Mouse (Mus musculus) lung, adult 2 months (tissue): Measurements from ENCODE around the gene Cenpx.
A peak's percentile ranks its signal among the peaks of the same experiment; 100 is the strongest.

Experiments
- CTCF ChIP-seq: fragments of 200-500 bp; IDR thresholded peaks from 2 replicates; pipeline ENCODE4 v1.5.1; 2011; ENCODE audit warnings: mild to moderate bottlenecking, low read length, control low read depth; ENCODE audit not compliant: insufficient read depth
- POLR2A ChIP-seq: fragments of 200-500 bp; IDR thresholded peaks from 2 replicates; pipeline ENCODE4 v1.6.1; 2011; ENCODE audit warnings: low read depth, mild to moderate bottlenecking, control low read depth, low read length, borderline replicate concordance; ENCODE audit errors: extremely low read depth

DNA sequence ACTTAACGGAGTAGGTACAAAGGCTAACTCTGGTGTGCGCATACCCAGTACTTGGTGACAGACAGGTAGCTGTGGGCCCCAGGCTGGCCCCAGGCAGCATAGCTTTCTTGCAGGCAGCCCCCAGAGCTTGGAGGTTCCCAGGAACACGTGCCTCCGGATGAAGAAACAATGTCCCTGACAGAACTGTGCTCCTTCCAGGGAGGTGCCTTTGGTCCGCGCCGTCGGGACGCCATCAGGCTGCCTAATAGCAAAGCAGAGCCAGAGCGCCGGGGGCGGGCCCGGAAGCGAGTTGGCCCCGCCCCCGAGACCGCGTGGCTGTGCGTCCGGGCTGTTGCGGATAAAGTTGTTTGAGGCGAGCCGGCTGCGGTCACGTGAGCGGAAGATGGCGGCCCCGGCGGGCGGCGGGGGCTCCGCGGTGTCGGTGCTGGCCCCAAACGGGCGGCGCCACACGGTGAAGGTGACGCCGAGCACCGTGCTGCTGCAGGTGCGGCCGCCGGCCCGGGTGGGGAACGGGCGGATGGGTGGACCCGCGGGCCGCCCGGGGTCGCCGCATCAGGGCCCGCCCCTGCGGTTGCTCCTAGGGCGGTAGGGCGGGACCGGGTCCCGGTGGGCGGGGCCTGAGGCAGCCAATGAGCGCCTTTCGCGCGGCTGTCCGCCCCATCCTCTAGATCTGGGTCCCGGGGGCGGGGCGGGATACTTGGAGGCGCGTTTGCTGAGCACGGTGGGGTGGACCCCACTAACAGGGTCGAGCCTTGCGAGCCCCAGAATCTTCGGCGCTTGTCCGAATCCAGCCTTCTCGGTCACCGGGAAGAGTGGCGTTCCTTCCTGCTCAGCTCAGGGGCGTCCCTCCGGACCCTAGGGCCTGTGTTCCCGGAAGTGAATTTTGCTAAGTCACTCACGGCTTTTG lies 40.6 kb downstream of the Cenpx start, which contains the start of gene Aspscr1:
- TF ChIP-seq CTCF = no peak
- TF ChIP-seq POLR2A = peak; percentile 69; the same call in 1 of the 2 replicates
